Comparison of ENCODE assay signal across 11 mouse cellular contexts in the genomic region with DNA sequence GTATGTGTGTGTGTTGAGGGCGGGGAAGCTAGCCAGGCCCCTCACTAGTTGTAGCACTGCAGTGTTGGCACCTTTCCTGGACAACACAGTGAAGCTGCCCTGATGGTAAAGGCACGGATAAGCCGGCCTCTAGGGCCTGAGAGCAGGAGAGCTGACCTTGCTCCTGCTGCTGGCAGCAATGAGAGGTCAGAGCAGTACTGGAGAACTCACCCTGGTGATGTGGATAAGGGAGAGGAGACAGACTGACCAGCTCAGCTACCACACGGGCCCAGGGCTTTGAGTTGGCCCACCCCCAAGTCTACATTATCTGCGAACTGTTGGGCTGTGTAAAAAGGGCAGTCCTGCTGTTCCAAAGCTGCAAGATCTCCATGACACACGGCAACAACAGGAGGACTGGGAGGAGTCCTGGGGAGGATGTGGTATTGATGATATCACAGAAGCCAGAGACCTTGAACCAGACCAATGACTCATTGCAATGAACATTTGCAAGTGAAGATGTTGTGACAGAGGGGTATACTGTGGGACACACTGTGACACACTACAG.
A peak's percentile ranks its signal among the peaks of the same experiment; 100 is the strongest.
DNase-seq lines count a peak whose midpoint lies in the region; ATAC-seq and TF ChIP-seq lines count a peak whose summit lies in the region.
"Had no signal": no experiment of that assay in that cellular context is flagged by ENCODE, and none has a peak within 500 bp of the region (broad histone marks: within the 10 kb centered on the region; RNA-seq: fewer than 3 reads in every experiment).

No protein-coding gene starts in this region.

- no peak for ATAC-seq in lung, embryonic 14.5 days (ENCODE audit: insufficient read depth)
- peak; percentile 50 for ATAC-seq in inflammation-experienced regulatory T-cells, adult 6 months
- ATAC-seq in forebrain, postnatal 0 days: no peak

- TF ChIP-seq CTCF in lung, embryonic 14.5 days (IDR thresholded peaks at IDR 0.05; ENCODE audit: low read depth): no peak
- TF ChIP-seq CTCF in lung, adult 2 months (IDR thresholded peaks at IDR 0.05; ENCODE audit: insufficient read depth, low read length): no peak
- no peak for TF ChIP-seq CTCF in forebrain, postnatal 0 days (IDR thresholded peaks at IDR 0.05; ENCODE audit: low read depth)

- WGBS in heart, embryonic 10.5 days: 43% methylated on average over 6 of the region's 6 CpGs
- WGBS in lung, embryonic 14.5 days: 53% methylated on average over 6 of the region's 6 CpGs
- WGBS in lung, adult 2 months: 47% methylated on average over 6 of the region's 6 CpGs
- 50% methylated on average over 6 of the region's 6 CpGs for WGBS in forebrain, postnatal 0 days

- 0 out of 2 replicates have a peak, but pooled peaks cover 4% of the 10 kb centered on the region for H3K27me3 ChIP-seq in heart, embryonic 10.5 days (ENCODE audit: insufficient read depth, poor library complexity, severe bottlenecking)
- no peaks in the 10 kb centered on the region for H3K27me3 ChIP-seq in lung, embryonic 14.5 days (ENCODE audit: insufficient read depth, low read length)
- H3K27me3 ChIP-seq in forebrain, postnatal 0 days (ENCODE audit: insufficient read depth, low read length): no peaks in the 10 kb centered on the region
- H3K27me3 ChIP-seq: forebrain, embryonic 15.5 days had no signal

- TF ChIP-seq POLR2A in lung, adult 2 months (IDR thresholded peaks at IDR 0.05; ENCODE audit: borderline replicate concordance, extremely low read depth, low read depth, low read length): no peak

- no peaks in the 10 kb centered on the region for H3K36me3 ChIP-seq in heart, embryonic 10.5 days
- H3K36me3 ChIP-seq in lung, embryonic 14.5 days (ENCODE audit: insufficient read depth): no peaks in the 10 kb centered on the region
- H3K36me3 ChIP-seq in forebrain, postnatal 0 days (ENCODE audit: insufficient read depth): no peaks in the 10 kb centered on the region
- H3K36me3 ChIP-seq: forebrain, embryonic 15.5 days had no signal

- 0 out of 2 replicates have a peak overlapping the region, but pooled peaks have one; percentile 23 for H3K27ac ChIP-seq in heart, embryonic 10.5 days
- H3K27ac ChIP-seq in lung, embryonic 14.5 days (ENCODE audit: low read depth): no peak overlapping the region
- H3K27ac ChIP-seq in forebrain, postnatal 0 days (ENCODE audit: low read depth, low read length): no peak overlapping the region
- H3K27ac ChIP-seq: forebrain, embryonic 15.5 days had no signal

- H3K4me3 ChIP-seq in heart, embryonic 10.5 days: no peak overlapping the region
- H3K4me3 ChIP-seq in lung, embryonic 14.5 days (ENCODE audit: low read depth, low read length): no peak overlapping the region
- no peak overlapping the region for H3K4me3 ChIP-seq in lung, adult 2 months (replicated peaks; ENCODE audit: extremely low read depth, low read depth, low read length)
- no peak overlapping the region for H3K4me3 ChIP-seq in forebrain, postnatal 0 days (ENCODE audit: low read depth, low read length)
- H3K4me3 ChIP-seq: forebrain, embryonic 15.5 days had no signal

- H3K4me1 ChIP-seq in heart, embryonic 10.5 days: peaks cover 28% of the 10 kb centered on the region
- H3K4me1 ChIP-seq in lung, embryonic 14.5 days (ENCODE audit: insufficient read depth): no peaks in the 10 kb centered on the region
- H3K4me1 ChIP-seq in lung, adult 2 months (ENCODE audit: control insufficient read depth, insufficient read depth, low read length): no peaks in the 10 kb centered on the region
- H3K4me1 ChIP-seq in forebrain, postnatal 0 days (ENCODE audit: insufficient read depth): peaks cover 7% of the 10 kb centered on the region; the same call in 1 of the 2 replicates

- no peak overlapping the region for H3K9ac ChIP-seq in lung, embryonic 14.5 days
- no peak overlapping the region for H3K9ac ChIP-seq in forebrain, postnatal 0 days
- H3K9ac ChIP-seq: forebrain, embryonic 15.5 days had no signal

- no peaks in the 10 kb centered on the region for H3K9me3 ChIP-seq in heart, embryonic 10.5 days
- H3K9me3 ChIP-seq in lung, embryonic 14.5 days (ENCODE audit: low read depth, low read length): no peaks in the 10 kb centered on the region
- no peaks in the 10 kb centered on the region for H3K9me3 ChIP-seq in forebrain, postnatal 0 days (ENCODE audit: low read length)
- H3K9me3 ChIP-seq: forebrain, embryonic 15.5 days had no signal

- H3K4me2 ChIP-seq in lung, embryonic 14.5 days: no peak overlapping the region
- no peak overlapping the region for H3K4me2 ChIP-seq in forebrain, postnatal 0 days (ENCODE audit: low read depth)
- H3K4me2 ChIP-seq: forebrain, embryonic 15.5 days had no signal

- intact Hi-C loops in heart, postnatal 36 days (cut with DNase I): no loop called here

- DNase-seq in heart, embryonic 10.5 days (ENCODE audit: low spot score): peak; percentile 74
- no peak for DNase-seq in heart, postnatal 36 days
- DNase-seq in lung, embryonic 14.5 days: peak; percentile 3
- DNase-seq in lung, adult 2 months: no peak
- peak; percentile 80 to 92 for DNase-seq in adrenal gland, adult (ENCODE audit: inconsistent age in 2 of 2, low spot score in 1 of 2)
- DNase-seq in forebrain, postnatal 0 days: no peak
- no peak for DNase-seq in spleen, postnatal 14 days (ENCODE audit: low spot score in 2 of 2)
- DNase-seq: lung, adult 18-20 months; spleen, adult 18-20 months had no signal

Comparison
In these comparisons a context has a peak if more than half of its experiments do, and no peak if none do; other contexts are left out.
1. DNase-seq: peak in heart, embryonic 10.5 days (single experiment), lung, embryonic 14.5 days (single experiment) and adrenal gland, adult (2 of 2); none in heart, postnatal 36 days (0 of 2), lung, adult 2 months (single experiment), forebrain, postnatal 0 days (single experiment) and spleen, postnatal 14 days (0 of 2).